Mouse (Mus musculus) frontal cortex, postnatal 36 days (tissue): ENCODE measurements at regions not wholly inside any gene's neighbourhood (a gene's known extent, or its start where the extent isn't known, plus 50 kb on each side); places are given as distances from the start of the nearest gene placed in this dataset.

Source experiments
- DNase-seq, 2 experiments: peaks; one replicate each; pipeline ENCODE4 v3.0.0; 2022; ENCODE audit warnings: low spot score in 2 of 2

- DNase-seq, result no peak
Measured at GRCm38 (mm10) chr14:25052175-25052574, 406.8 kb upstream of the Zmiz1 start.

- no peak for DNase-seq
Measured at GRCm38 (mm10) chr14:25059351-25059750, 399.6 kb upstream of the Zmiz1 start.

- DNase-seq, result no peak
Measured at GRCm38 (mm10) chr14:25060285-25060684, 398.7 kb upstream of the Zmiz1 start.

- DNase-seq, result no peak
Measured at GRCm38 (mm10) chr14:25063090-25063489, 395.9 kb upstream of the Zmiz1 start.

GRCm38 (mm10) chr14:25064190-25064947 is 394.6 kb upstream of the Zmiz1 start:
- no peak for DNase-seq

- no peak for DNase-seq
Measured at GRCm38 (mm10) chr14:25067435-25067834, 391.6 kb upstream of the Zmiz1 start.

- no peak for DNase-seq
Measured at GRCm38 (mm10) chr14:25068430-25068829, 390.6 kb upstream of the Zmiz1 start.

GRCm38 (mm10) chr14:25073143-25073542 is 385.8 kb upstream of the Zmiz1 start:
- no peak for DNase-seq

- peak; percentile 9 to 40 for DNase-seq
Measured at GRCm38 (mm10) chr14:25074022-25074800, 384.8 kb upstream of the Zmiz1 start.

GRCm38 (mm10) chr14:25074891-25075290 is 384.1 kb upstream of the Zmiz1 start:
- no peak for DNase-seq

GRCm38 (mm10) chr14:25080431-25080830 is 378.6 kb upstream of the Zmiz1 start:
- no peak for DNase-seq

- DNase-seq, result no peak
Measured at GRCm38 (mm10) chr14:25083847-25084246, 375.1 kb upstream of the Zmiz1 start.

GRCm38 (mm10) chr14:25096786-25097185 is 362.2 kb upstream of the Zmiz1 start:
- DNase-seq, result no peak

- DNase-seq, result no peak
Measured at GRCm38 (mm10) chr14:25105391-25105790, 353.6 kb upstream of the Zmiz1 start.

- DNase-seq, result no peak
Measured at GRCm38 (mm10) chr14:25106451-25106850, 352.5 kb upstream of the Zmiz1 start.

- DNase-seq, result no peak
Measured at GRCm38 (mm10) chr14:25108101-25108652, 350.8 kb upstream of the Zmiz1 start.

GRCm38 (mm10) chr14:25108701-25109290 is 350.2 kb upstream of the Zmiz1 start:
- no peak for DNase-seq

GRCm38 (mm10) chr14:25109691-25110090 is 349.3 kb upstream of the Zmiz1 start:
- no peak for DNase-seq

GRCm38 (mm10) chr14:25112832-25113231 is 346.2 kb upstream of the Zmiz1 start:
- no peak for DNase-seq

- no peak for DNase-seq
Measured at GRCm38 (mm10) chr14:25113326-25113725, 345.7 kb upstream of the Zmiz1 start.

- peak; percentile 61 to 68 for DNase-seq
Measured at GRCm38 (mm10) chr14:25116424-25116823, 342.6 kb upstream of the Zmiz1 start.

GRCm38 (mm10) chr14:25119999-25120398 is 339.0 kb upstream of the Zmiz1 start:
- no peak for DNase-seq
